Mouse (Mus musculus): Measurements from ENCODE around the gene Rab3gap2. TPM values are rescaled to one million over a fixed set of nuclear protein-coding genes. Genes with fewer than 3 reads are reported as not detected.

Rab3gap2 gene
- polyA plus RNA-seq (2015; fragmentation: Nextera tagmentation; extraction: Ambion mirVana): 21.8 and 25.2 TPM in 2 replicates

- H3K4me2 ChIP-seq (ENCODE audit: low read length): peak within 1 kb of the TSS; percentile 95
- no peaks in the 10 kb centered on the region for H3K9me3 ChIP-seq (ENCODE audit: control insufficient read depth, low read length)
- H3K9ac ChIP-seq (ENCODE audit: low read depth, low read length): peak within 1 kb of the TSS; percentile 93
- no peaks in the 10 kb centered on the region for H3K27me3 ChIP-seq (replicated peaks; ENCODE audit: control insufficient read depth, insufficient read depth, low read length)
- WGBS: under 1% methylated on average over 57 of the region's 57 CpGs
- H3K4me3 ChIP-seq (ENCODE audit: low read length): peak within 1 kb of the TSS; percentile 95
- H3K27ac ChIP-seq (ENCODE audit: low read depth, low read length): peak within 1 kb of the TSS; percentile 80
- H3K36me3 ChIP-seq (ENCODE audit: control insufficient read depth, insufficient read depth, low read length): no peaks in the 10 kb centered on the region
- ATAC-seq: peak; percentile 94
- H3K4me1 ChIP-seq (ENCODE audit: control insufficient read depth, insufficient read depth, low read depth, low read length): peaks cover 25% of the 10 kb centered on the region
Measured at GRCm38 (mm10) chr1:185203909-185204661, at the start of gene Rab3gap2. Gene Rab3gap2 (plus strand): TSS chr1:185204117.

DNA sequence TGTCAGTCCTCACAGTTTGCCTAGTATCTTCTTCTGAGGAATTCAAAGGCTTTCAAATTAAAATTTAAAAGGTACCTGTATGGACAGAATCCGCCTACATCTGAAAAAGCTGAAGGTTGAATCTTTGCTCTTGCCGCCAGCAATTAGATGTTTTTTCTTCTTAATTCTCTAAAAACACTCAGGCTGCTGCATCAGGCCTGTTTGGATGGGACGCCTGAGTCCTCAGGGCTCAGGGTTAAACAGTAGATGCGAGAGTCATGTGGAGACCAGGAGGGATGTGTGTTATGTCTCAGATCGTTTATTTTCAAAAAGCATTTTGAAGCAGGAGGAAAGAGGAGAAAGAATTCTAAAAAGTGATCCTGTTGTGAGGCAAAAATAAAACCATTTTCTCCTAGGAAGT lies 30.3 kb upstream of the Rab3gap2 start:
- H3K9ac ChIP-seq (ENCODE audit: low read depth, low read length): no peak overlapping the region
- 92% methylated on average over 5 of the region's 5 CpGs for whole genome bisulfite sequencing
- H3K4me2 ChIP-seq (ENCODE audit: low read length): no peak overlapping the region
- no peak overlapping the region for H3K27ac ChIP-seq (ENCODE audit: low read depth, low read length)
- H3K27me3 ChIP-seq (replicated peaks; ENCODE audit: control insufficient read depth, insufficient read depth, low read length): no peaks in the 10 kb centered on the region
- no peak for ATAC-seq
- no peaks in the 10 kb centered on the region for H3K36me3 ChIP-seq (ENCODE audit: control insufficient read depth, insufficient read depth, low read length)
- H3K9me3 ChIP-seq (ENCODE audit: control insufficient read depth, low read length): no peaks in the 10 kb centered on the region
- no peak overlapping the region for H3K4me3 ChIP-seq (ENCODE audit: low read length)
- H3K4me1 ChIP-seq (ENCODE audit: control insufficient read depth, insufficient read depth, low read depth, low read length): no peaks in the 10 kb centered on the region

GRCm38 (mm10) chr1:185177860-185178259 lies 26.1 kb upstream of the Rab3gap2 start:
- Histone ChIP-seq H3K27me3 (replicated peaks; ENCODE audit: control insufficient read depth, insufficient read depth, low read length) (no peaks in the 10 kb centered on the region), H3K4me3 (ENCODE audit: low read length) (no peak overlapping the region), H3K9me3 (ENCODE audit: control insufficient read depth, low read length) (no peaks in the 10 kb centered on the region), H3K4me1 (ENCODE audit: control insufficient read depth, insufficient read depth, low read depth, low read length) (no peaks in the 10 kb centered on the region), H3K9ac (ENCODE audit: low read depth, low read length) (no peak overlapping the region), H3K4me2 (ENCODE audit: low read length) (no peak overlapping the region), H3K36me3 (ENCODE audit: control insufficient read depth, insufficient read depth, low read length) (no peaks in the 10 kb centered on the region), H3K27ac (ENCODE audit: low read depth, low read length) (no peak overlapping the region)
- 86% methylated on average over 6 of the region's 6 CpGs for WGBS
- no peak for ATAC-seq

- no peak for ATAC-seq
- Histone ChIP-seq H3K27me3 (replicated peaks; ENCODE audit: control insufficient read depth, insufficient read depth, low read length) (no peaks in the 10 kb centered on the region), H3K4me2 (ENCODE audit: low read length) (0 out of 2 replicates have a peak overlapping the region, but pooled peaks have one; percentile 13), H3K4me1 (ENCODE audit: control insufficient read depth, insufficient read depth, low read depth, low read length) (peaks cover 8% of the 10 kb centered on the region), H3K4me3 (ENCODE audit: low read length) (no peak overlapping the region), H3K36me3 (ENCODE audit: control insufficient read depth, insufficient read depth, low read length) (no peaks in the 10 kb centered on the region), H3K9ac (ENCODE audit: low read depth, low read length) (no peak overlapping the region), H3K9me3 (ENCODE audit: control insufficient read depth, low read length) (no peaks in the 10 kb centered on the region), H3K27ac (ENCODE audit: low read depth, low read length) (no peak overlapping the region)
- WGBS: 16% methylated on average over 9 of the region's 9 CpGs
Measured at GRCm38 (mm10) chr1:185183591-185184330, 20.2 kb upstream of the Rab3gap2 start.

GRCm38 (mm10) chr1:185185556-185185955 lies 18.4 kb upstream of the Rab3gap2 start:
- 29% methylated on average over 9 of the region's 9 CpGs for WGBS
- Histone ChIP-seq H3K4me1 (ENCODE audit: control insufficient read depth, insufficient read depth, low read depth, low read length) (peaks cover 8% of the 10 kb centered on the region), H3K4me2 (ENCODE audit: low read length) (no peak overlapping the region), H3K9ac (ENCODE audit: low read depth, low read length) (no peak overlapping the region), H3K36me3 (ENCODE audit: control insufficient read depth, insufficient read depth, low read length) (no peaks in the 10 kb centered on the region), H3K4me3 (ENCODE audit: low read length) (no peak overlapping the region), H3K9me3 (ENCODE audit: control insufficient read depth, low read length) (no peaks in the 10 kb centered on the region), H3K27ac (ENCODE audit: low read depth, low read length) (no peak overlapping the region), H3K27me3 (replicated peaks; ENCODE audit: control insufficient read depth, insufficient read depth, low read length) (no peaks in the 10 kb centered on the region)
- peak; percentile 74 for ATAC-seq

DNA sequence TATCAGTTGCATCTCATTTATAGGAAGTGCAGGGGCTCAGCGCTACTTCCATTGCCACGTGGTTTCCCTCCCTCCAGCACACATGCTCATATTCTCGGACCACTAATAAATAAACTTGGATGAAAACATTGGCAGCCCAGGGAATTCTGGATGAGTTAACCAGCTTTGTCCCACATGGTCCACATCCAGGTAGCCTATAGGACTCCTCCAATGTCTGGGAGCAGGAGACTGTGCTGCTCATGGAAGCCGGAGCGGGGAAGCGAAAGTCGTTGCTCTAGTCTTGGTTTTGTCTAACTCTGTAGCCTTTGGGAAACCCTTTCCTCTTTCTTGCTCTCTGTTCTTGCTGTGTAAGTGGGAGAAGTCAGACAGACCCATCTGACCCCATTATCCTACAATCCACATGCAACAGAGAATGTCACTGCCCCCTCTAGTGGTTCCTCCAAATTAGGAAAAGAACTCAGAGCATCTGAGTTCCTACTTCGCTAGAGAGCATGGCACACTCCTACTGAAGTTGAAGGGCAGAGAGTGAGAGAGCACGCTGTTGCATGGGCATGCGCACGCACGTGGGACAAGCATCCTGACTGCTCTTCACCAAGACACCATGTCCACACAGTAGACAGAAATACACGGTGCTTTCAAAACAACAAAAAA lies 16.7 kb upstream of the Rab3gap2 start:
- Histone ChIP-seq H3K4me1 (ENCODE audit: control insufficient read depth, insufficient read depth, low read depth, low read length) (peaks cover 8% of the 10 kb centered on the region), H3K4me2 (ENCODE audit: low read length) (no peak overlapping the region), H3K27me3 (replicated peaks; ENCODE audit: control insufficient read depth, insufficient read depth, low read length) (no peaks in the 10 kb centered on the region), H3K9me3 (ENCODE audit: control insufficient read depth, low read length) (no peaks in the 10 kb centered on the region), H3K27ac (ENCODE audit: low read depth, low read length) (no peak overlapping the region), H3K36me3 (ENCODE audit: control insufficient read depth, insufficient read depth, low read length) (no peaks in the 10 kb centered on the region), H3K9ac (ENCODE audit: low read depth, low read length) (no peak overlapping the region), H3K4me3 (ENCODE audit: low read length) (no peak overlapping the region)
- ATAC-seq: peak; percentile 64
- 67% methylated on average over 13 of the region's 13 CpGs for WGBS

DNA sequence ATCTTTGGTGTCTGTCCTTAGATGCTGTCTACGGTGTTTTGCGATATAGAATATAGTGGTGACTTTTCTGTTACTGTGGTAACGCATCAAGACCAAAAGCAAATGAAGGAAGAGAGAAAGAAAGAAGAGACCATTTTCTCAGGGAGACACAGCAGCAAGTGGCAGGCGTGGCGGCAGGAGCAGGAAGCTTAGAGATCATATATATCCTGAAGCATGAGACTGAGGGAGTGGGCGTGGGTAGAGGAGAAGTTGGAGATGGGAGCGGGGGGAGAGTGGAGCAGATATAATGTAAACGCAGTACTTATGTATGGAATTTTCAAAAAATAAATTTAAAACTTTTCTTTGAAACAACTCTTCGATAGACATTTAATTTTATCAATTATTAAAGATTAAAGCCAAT lies 14.0 kb upstream of the Rab3gap2 start:
- Histone ChIP-seq H3K9ac (ENCODE audit: low read depth, low read length) (no peak overlapping the region), H3K9me3 (ENCODE audit: control insufficient read depth, low read length) (no peaks in the 10 kb centered on the region), H3K4me3 (ENCODE audit: low read length) (no peak overlapping the region), H3K27ac (ENCODE audit: low read depth, low read length) (no peak overlapping the region), H3K4me1 (ENCODE audit: control insufficient read depth, insufficient read depth, low read depth, low read length) (peaks cover 8% of the 10 kb centered on the region), H3K27me3 (replicated peaks; ENCODE audit: control insufficient read depth, insufficient read depth, low read length) (no peaks in the 10 kb centered on the region), H3K4me2 (ENCODE audit: low read length) (no peak overlapping the region), H3K36me3 (ENCODE audit: control insufficient read depth, insufficient read depth, low read length) (no peaks in the 10 kb centered on the region)
- WGBS: 91% methylated on average over 9 of the region's 9 CpGs
- ATAC-seq: no peak

- Histone ChIP-seq H3K4me3 (ENCODE audit: low read length) (no peak overlapping the region), H3K36me3 (ENCODE audit: control insufficient read depth, insufficient read depth, low read length) (no peaks in the 10 kb centered on the region), H3K4me2 (ENCODE audit: low read length) (no peak overlapping the region), H3K27ac (ENCODE audit: low read depth, low read length) (no peak overlapping the region), H3K9me3 (ENCODE audit: control insufficient read depth, low read length) (no peaks in the 10 kb centered on the region), H3K27me3 (replicated peaks; ENCODE audit: control insufficient read depth, insufficient read depth, low read length) (no peaks in the 10 kb centered on the region), H3K4me1 (ENCODE audit: control insufficient read depth, insufficient read depth, low read depth, low read length) (peaks cover 4% of the 10 kb centered on the region), H3K9ac (ENCODE audit: low read depth, low read length) (no peak overlapping the region)
- 84% methylated on average over 8 of the region's 8 CpGs for WGBS
- ATAC-seq: no peak
Measured at GRCm38 (mm10) chr1:185192087-185192486, 11.8 kb upstream of the Rab3gap2 start.

DNA sequence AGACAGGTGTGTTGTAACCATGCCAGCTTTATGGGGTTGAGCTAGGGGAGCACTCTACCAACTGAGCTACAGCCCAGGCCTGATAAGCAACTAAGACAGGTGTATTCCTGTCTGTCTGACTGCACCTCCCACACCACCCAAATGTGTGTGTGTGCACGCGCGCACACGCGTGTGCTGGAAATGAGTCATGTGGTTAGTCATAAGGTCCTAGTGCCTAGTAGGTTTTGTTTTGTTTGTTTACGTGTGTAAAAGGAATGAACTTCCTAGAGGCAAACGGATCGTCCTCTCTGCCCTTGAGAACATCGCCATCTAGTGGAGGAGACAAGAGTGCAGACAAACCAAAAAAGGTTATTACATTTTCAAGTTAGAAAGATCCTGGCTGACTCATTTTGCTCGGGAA lies 10.4 kb upstream of the Rab3gap2 start:
- Histone ChIP-seq H3K4me2 (ENCODE audit: low read length) (0 out of 2 replicates have a peak overlapping the region, but pooled peaks have one; percentile 23), H3K36me3 (ENCODE audit: control insufficient read depth, insufficient read depth, low read length) (no peaks in the 10 kb centered on the region), H3K4me3 (ENCODE audit: low read length) (no peak overlapping the region), H3K27me3 (replicated peaks; ENCODE audit: control insufficient read depth, insufficient read depth, low read length) (no peaks in the 10 kb centered on the region), H3K9ac (ENCODE audit: low read depth, low read length) (no peak overlapping the region), H3K27ac (ENCODE audit: low read depth, low read length) (no peak overlapping the region), H3K9me3 (ENCODE audit: control insufficient read depth, low read length) (no peaks in the 10 kb centered on the region), H3K4me1 (ENCODE audit: control insufficient read depth, insufficient read depth, low read depth, low read length) (no peaks in the 10 kb centered on the region)
- WGBS: 9% methylated on average over 10 of the region's 10 CpGs
- peak; percentile 70 for ATAC-seq
